Mouse (Mus musculus) heart, adult 2 months (tissue): ENCODE measurements around the gene Zfp423. TPM values are rescaled to one million over a fixed set of nuclear protein-coding genes. Genes with fewer than 3 reads are reported as not detected.
A peak's percentile ranks its signal among the peaks of the same experiment; 100 is the strongest.

Source experiments
- DNase-seq, 2 experiments: peaks; one replicate each; pipeline ENCODE4 v3.0.0; 2021
- H3K27ac ChIP-seq: fragments of 200-600 bp; 2 replicates; pipeline ENCODE4 v1.8.1; 2022
- H3K27me3 ChIP-seq: fragments of 200-500 bp; 2 replicates; pipeline ENCODE4 v1.6.1; 2012; ENCODE audit warnings: mild to moderate bottlenecking, low read length, inconsistent platforms, mixed read lengths; ENCODE audit not compliant: control insufficient read depth, insufficient read depth
- H3K36me3 ChIP-seq: fragments of 200-500 bp; 2 replicates; pipeline ENCODE4 v1.6.1; 2012; ENCODE audit warnings: low read length, inconsistent platforms; ENCODE audit not compliant: control insufficient read depth, insufficient read depth
- H3K4me1 ChIP-seq: fragments of 200-500 bp; 2 replicates; pipeline ENCODE4 v1.6.1; 2011; ENCODE audit warnings: low read length; ENCODE audit not compliant: control insufficient read depth, insufficient read depth
- H3K4me3 ChIP-seq: fragments of 200-600 bp; 2 replicates; pipeline ENCODE4 v1.8.1; 2022
- H3K79me2 ChIP-seq: fragments of 200-500 bp; replicated peaks from 2 replicates; pipeline ENCODE4 v1.6.1; 2012; ENCODE audit warnings: mild to moderate bottlenecking, inconsistent platforms, low read length, moderate library complexity, mixed read lengths; ENCODE audit not compliant: control insufficient read depth, insufficient read depth
- H3K9ac ChIP-seq: fragments of 200-500 bp; 2 replicates; pipeline ENCODE4 v1.6.1; 2012; ENCODE audit warnings: low read depth, mild to moderate bottlenecking, control low read depth, inconsistent platforms, low read length, mixed read lengths
- CTCF ChIP-seq: fragments of 200-600 bp; IDR thresholded peaks from 2 replicates; pipeline ENCODE4 v1.8.1; 2022; ENCODE audit warnings: antibody characterized with exemption, mild to moderate bottlenecking, moderate library complexity
- EP300 ChIP-seq: fragments of 200-500 bp; IDR thresholded peaks from 2 replicates; pipeline ENCODE4 v1.6.1; 2011; ENCODE audit warnings: low read depth, low read length, control low read depth; ENCODE audit not compliant: insufficient read depth
- POLR2A ChIP-seq: fragments of 200-500 bp; IDR thresholded peaks from 2 replicates; pipeline ENCODE4 v1.6.1; 2011; ENCODE audit warnings: mild to moderate bottlenecking, low read depth, low read length, control low read depth; ENCODE audit not compliant: insufficient read depth
- WGBS: fragments of 180-500 bp; shearing (Covaris S2); methylation state at CpG from one replicate; pipeline ENCODE4 v1.1.7; 2018; 5-methylcytosine and 5-hydroxymethylcytosine counted together
- intact Hi-C: fragments of 180-260 bp; cut with DNase I; formaldehyde crosslinking; loops from one replicate; pipeline ENCODE4 v1.15.1; 2025
- polyA plus RNA-seq: library from polyadenylated mRNA; depleted of rRNA; stranded (reverse); fragments of >200 nt; gene quantifications from 2 replicates; pipeline ENCODE4 v1.2.3, GENCODE M21; 2012
- total RNA-seq, 2 experiments: library from RNA; stranded (reverse); gene quantifications; 2 replicates each; pipeline ENCODE4 v1.2.3; 2021

Gene Zfp423
- total and polyA plus RNA-seq, 3 experiments, result 4.3 to 5.3 (median 4.8) TPM

- H3K36me3 ChIP-seq, result no peaks in the 10 kb centered on the region
- no peaks in the 10 kb centered on the region for H3K4me1 ChIP-seq
- H3K79me2 ChIP-seq, result no peaks in the 10 kb centered on the region
- intact Hi-C loops, result no loop called here
- no peak overlapping the region for H3K9ac ChIP-seq
- no peak for DNase-seq
- TF ChIP-seq POLR2A (no peak), CTCF (no peak), EP300 (no peak)
- WGBS, result 67% methylated on average over 3 of the region's 3 CpGs
- no peak overlapping the region for H3K4me3 ChIP-seq
- no peaks in the 10 kb centered on the region for H3K27me3 ChIP-seq
- H3K27ac ChIP-seq, result no peak overlapping the region
Measured at GRCm38 (mm10) chr8:87680034-87680433, 279.4 kb downstream of the Zfp423 start.

- Histone ChIP-seq H3K27ac (no peak overlapping the region), H3K9ac (no peak overlapping the region), H3K36me3 (no peaks in the 10 kb centered on the region), H3K4me1 (no peaks in the 10 kb centered on the region), H3K27me3 (no peaks in the 10 kb centered on the region), H3K4me3 (no peak overlapping the region), H3K79me2 (no peaks in the 10 kb centered on the region)
- intact Hi-C loops, result no loop called here
- TF ChIP-seq POLR2A (no peak), EP300 (no peak), CTCF (no peak)
- DNase-seq, result no peak
- 92% methylated on average over 11 of the region's 11 CpGs for WGBS
Measured at GRCm38 (mm10) chr8:87679431-87680003, 279.9 kb downstream of the Zfp423 start.

DNA sequence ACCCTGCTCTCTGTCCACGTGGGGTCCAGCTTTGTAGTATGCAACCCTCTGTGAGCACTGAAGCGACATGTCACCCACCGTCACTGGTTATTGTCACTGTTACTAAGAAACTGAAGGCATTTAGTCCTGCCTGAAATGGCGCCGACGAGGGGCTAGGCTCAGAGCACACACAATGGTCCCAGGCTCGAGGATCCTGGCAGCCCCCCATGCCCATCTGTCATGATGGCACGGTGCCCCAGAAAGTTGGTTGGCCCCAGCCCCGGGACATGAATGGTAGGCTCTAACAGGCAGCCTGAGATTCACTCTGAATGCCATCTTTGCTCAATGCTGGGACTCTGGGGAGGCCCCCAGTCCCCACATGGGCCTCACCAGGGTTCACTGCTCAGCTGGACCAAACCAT is 284.0 kb downstream of the Zfp423 start:
- no peak overlapping the region for H3K4me3 ChIP-seq
- H3K27me3 ChIP-seq, result no peaks in the 10 kb centered on the region
- H3K9ac ChIP-seq, result no peak overlapping the region
- no peak for DNase-seq
- H3K27ac ChIP-seq, result no peak overlapping the region
- H3K4me1 ChIP-seq, result no peaks in the 10 kb centered on the region
- no peaks in the 10 kb centered on the region for H3K36me3 ChIP-seq
- WGBS, result 85% methylated on average over 9 of the region's 9 CpGs
- no peaks in the 10 kb centered on the region for H3K79me2 ChIP-seq
- intact Hi-C loops, result no loop called here
- no peak for TF ChIP-seq EP300
- TF ChIP-seq CTCF, result no peak
- no peak for TF ChIP-seq POLR2A

GRCm38 (mm10) chr8:87674157-87674556 is 285.2 kb downstream of the Zfp423 start:
- Histone ChIP-seq H3K4me3 (no peak overlapping the region), H3K36me3 (no peaks in the 10 kb centered on the region), H3K27ac (no peak overlapping the region), H3K9ac (no peak overlapping the region), H3K4me1 (no peaks in the 10 kb centered on the region), H3K27me3 (no peaks in the 10 kb centered on the region), H3K79me2 (no peaks in the 10 kb centered on the region)
- TF ChIP-seq POLR2A (no peak), EP300 (no peak), CTCF (peak; percentile 37)
- 77% methylated on average over 7 of the region's 7 CpGs for WGBS
- no peak for DNase-seq
- intact Hi-C loops, result no loop called here

DNA sequence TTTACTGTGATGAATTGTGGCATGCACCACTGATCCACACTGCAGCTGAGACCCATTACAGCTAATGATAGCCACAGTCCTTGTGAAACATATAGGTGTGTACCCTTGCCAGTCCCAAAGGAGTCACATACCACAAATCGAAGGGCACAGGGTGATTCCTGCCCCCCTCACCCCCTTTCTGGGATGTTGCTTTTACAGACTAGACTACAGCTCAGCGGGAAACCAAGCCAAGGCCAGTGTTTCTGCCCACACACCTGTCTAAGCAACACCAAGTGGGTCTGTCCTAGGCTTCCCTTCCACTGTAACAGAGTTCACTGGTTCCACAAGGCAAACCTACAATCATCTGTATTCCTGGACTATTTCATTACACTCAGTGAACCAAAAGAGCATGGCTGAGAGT is 287.2 kb downstream of the Zfp423 start:
- no peak for TF ChIP-seq POLR2A
- TF ChIP-seq CTCF, result no peak
- no peak for TF ChIP-seq EP300
- 66% methylated on average over 2 of the region's 2 CpGs for WGBS
- no peaks in the 10 kb centered on the region for H3K79me2 ChIP-seq
- no peaks in the 10 kb centered on the region for H3K27me3 ChIP-seq
- no peak overlapping the region for H3K4me3 ChIP-seq
- no peak overlapping the region for H3K9ac ChIP-seq
- H3K4me1 ChIP-seq, result no peaks in the 10 kb centered on the region
- no peaks in the 10 kb centered on the region for H3K36me3 ChIP-seq
- no peak overlapping the region for H3K27ac ChIP-seq
- intact Hi-C loops, result no loop called here
- no peak for DNase-seq

GRCm38 (mm10) chr8:87671209-87671970 is 288.0 kb downstream of the Zfp423 start:
- WGBS, result 81% methylated on average over 13 of the region's 13 CpGs
- DNase-seq, result no peak
- H3K27me3 ChIP-seq, result no peaks in the 10 kb centered on the region
- H3K9ac ChIP-seq, result no peak overlapping the region
- H3K4me1 ChIP-seq, result no peaks in the 10 kb centered on the region
- intact Hi-C loops, result no loop called here
- no peak overlapping the region for H3K4me3 ChIP-seq
- no peaks in the 10 kb centered on the region for H3K79me2 ChIP-seq
- no peak overlapping the region for H3K27ac ChIP-seq
- no peaks in the 10 kb centered on the region for H3K36me3 ChIP-seq
- no peak for TF ChIP-seq EP300
- no peak for TF ChIP-seq CTCF
- TF ChIP-seq POLR2A, result no peak
